Mouse (Mus musculus) CH12.LX (cell line): Measurements from ENCODE around the gene Ncoa1. TPM values are rescaled to one million over a fixed set of nuclear protein-coding genes. Genes with fewer than 3 reads are reported as not detected.

ENCODE experiments used
- DNase-seq: peaks from one replicate; pipeline ENCODE4 v3.0.0-alpha.2; 2013; ENCODE audit errors: extremely low read depth
- H3K27ac ChIP-seq: 2 replicates; pipeline ENCODE4 v1.5.1; 2012; ENCODE audit warnings: low read depth, mild to moderate bottlenecking, control low read depth, moderate library complexity; ENCODE audit not compliant: insufficient read depth
- H3K27me3 ChIP-seq: replicated peaks from 2 replicates; pipeline ENCODE3; 2012; ENCODE audit warnings: inconsistent platforms
- H3K36me3 ChIP-seq, 2 experiments: replicated peaks in 1 of 2; 2 replicates each; pipeline versions ENCODE3 to v1.6.1; 2012; ENCODE audit warnings: inconsistent platforms in 1 of 2, low read length in 1 of 2, mild to moderate bottlenecking in 1 of 2, mixed read lengths in 1 of 2, moderate library complexity in 1 of 2; ENCODE audit not compliant: control insufficient read depth in 1 of 2, insufficient read depth in 1 of 2
- H3K4me1 ChIP-seq, 2 experiments: 2 replicates each; pipeline ENCODE4 v1.6.1; 2012; ENCODE audit warnings: inconsistent platforms in 1 of 2, moderate library complexity in 1 of 2; ENCODE audit not compliant: insufficient read depth in 2 of 2, control insufficient read depth in 1 of 2
- H3K4me2 ChIP-seq: 2 replicates; pipeline ENCODE4 v1.6.1; 2012; ENCODE audit warnings: low read depth, mild to moderate bottlenecking, control low read depth; ENCODE audit not compliant: poor library complexity, insufficient read depth, severe bottlenecking
- H3K4me3 ChIP-seq, 3 experiments: fragments of 150-350 bp in 1 of 3; sonication (generic) in 1 of 3; replicated peaks in 1 of 3; 2 replicates each; pipeline versions ENCODE3 to v1.5.1; 2011 to 2012; ENCODE audit warnings: low read depth in 2 of 3, low read length in 2 of 3, mild to moderate bottlenecking in 2 of 3, moderate library complexity in 2 of 3, control low read depth in 1 of 3, improper control_type of control experiment in 1 of 3, inconsistent platforms in 1 of 3, mixed read lengths in 1 of 3; ENCODE audit not compliant: poor library complexity in 1 of 3
- H3K79me2 ChIP-seq: replicated peaks from 2 replicates; pipeline ENCODE4 v1.6.1; 2012; ENCODE audit warnings: mild to moderate bottlenecking, moderate library complexity; ENCODE audit not compliant: control insufficient read depth, poor library complexity, insufficient read depth, severe bottlenecking; ENCODE audit errors: extremely low read depth
- H3K9ac ChIP-seq: 2 replicates; pipeline ENCODE4 v1.6.1; 2012; ENCODE audit warnings: low read depth, mild to moderate bottlenecking, control low read depth, moderate library complexity; ENCODE audit not compliant: insufficient read depth
- H3K9me3 ChIP-seq: replicated peaks from 2 replicates; pipeline ENCODE3; 2012; ENCODE audit warnings: low read length, inconsistent platforms, mixed read lengths
- BHLHE40 ChIP-seq: IDR thresholded peaks from 2 replicates; pipeline ENCODE4 v1.6.1; 2011; ENCODE audit warnings: mild to moderate bottlenecking, low read depth, low read length, improper control_type of control experiment
- CHD1 ChIP-seq: IDR thresholded peaks from 2 replicates; pipeline ENCODE4 v1.6.1; 2012; ENCODE audit warnings: low read depth, low read length, improper control_type of control experiment, inconsistent platforms
- CHD2 ChIP-seq: IDR thresholded peaks from 2 replicates; pipeline ENCODE4 v1.6.1; 2011; ENCODE audit warnings: low read length, improper control_type of control experiment
- CTCF ChIP-seq, 2 experiments: IDR thresholded peaks in 1 of 2; conservative IDR thresholded peaks in 1 of 2; 2 replicates each; pipeline ENCODE4 v1.5.1; 2011 to 2012; ENCODE audit warnings: low read depth in 2 of 2, low read length in 2 of 2, improper control_type of control experiment in 1 of 2, inconsistent platforms in 1 of 2, mild to moderate bottlenecking in 1 of 2, moderate library complexity in 1 of 2
- ELF1 ChIP-seq: IDR thresholded peaks from 2 replicates; pipeline ENCODE4 v1.6.1; 2014; ENCODE audit warnings: low read depth, mild to moderate bottlenecking, inconsistent platforms, low read length, improper control_type of control experiment
- GABPA ChIP-seq: IDR thresholded peaks from 2 replicates; pipeline ENCODE4 v1.6.1; 2012; ENCODE audit warnings: low read depth, low read length, improper control_type of control experiment, inconsistent platforms; ENCODE audit not compliant: insufficient replicate concordance
- IRF4 ChIP-seq: IDR thresholded peaks from 2 replicates; pipeline ENCODE4 v1.6.1; 2014; ENCODE audit warnings: low read depth, mild to moderate bottlenecking, inconsistent platforms, low read length, improper control_type of control experiment
- JUN ChIP-seq: IDR thresholded peaks from 2 replicates; pipeline ENCODE4 v1.6.1; 2011; ENCODE audit warnings: low read depth, mild to moderate bottlenecking, low read length, improper control_type of control experiment, moderate library complexity; ENCODE audit not compliant: insufficient read depth
- JUND ChIP-seq: conservative IDR thresholded peaks from 2 replicates; pipeline ENCODE4 v1.6.1; 2011; ENCODE audit warnings: low read depth, low read length, improper control_type of control experiment
- MAFK ChIP-seq: IDR thresholded peaks from 2 replicates; pipeline ENCODE4 v1.6.1; 2011; ENCODE audit warnings: low read length, improper control_type of control experiment; ENCODE audit not compliant: insufficient replicate concordance
- MAX ChIP-seq: IDR thresholded peaks from 2 replicates; pipeline ENCODE4 v1.6.1; 2011; ENCODE audit warnings: low read length, improper control_type of control experiment
- MAZ ChIP-seq: IDR thresholded peaks from 2 replicates; pipeline ENCODE4 v1.6.1; 2012; ENCODE audit warnings: low read depth, mild to moderate bottlenecking, inconsistent platforms, low read length, improper control_type of control experiment, moderate library complexity
- MEF2A ChIP-seq: IDR thresholded peaks from 2 replicates; pipeline ENCODE4 v1.6.1; 2014; ENCODE audit warnings: low read depth, mild to moderate bottlenecking, inconsistent platforms, low read length, improper control_type of control experiment, borderline replicate concordance
- MXI1 ChIP-seq: IDR thresholded peaks from 2 replicates; pipeline ENCODE4 v1.6.1; 2011; ENCODE audit warnings: mild to moderate bottlenecking, low read depth, low read length, improper control_type of control experiment
- NELFE ChIP-seq: IDR thresholded peaks from 2 replicates; pipeline ENCODE4 v1.6.1; 2011; ENCODE audit warnings: low read depth, low read length, improper control_type of control experiment
- NRF1 ChIP-seq: IDR thresholded peaks from 2 replicates; pipeline ENCODE4 v1.6.1; 2014; ENCODE audit warnings: low read depth, mild to moderate bottlenecking, inconsistent platforms, low read length, improper control_type of control experiment, moderate library complexity
- PAX5 ChIP-seq: IDR thresholded peaks from 2 replicates; pipeline ENCODE4 v1.6.1; 2012; ENCODE audit warnings: low read length, inconsistent platforms, mixed read lengths
- RAD21 ChIP-seq: IDR thresholded peaks from 2 replicates; pipeline ENCODE4 v1.6.1; 2011; ENCODE audit warnings: low read depth, mild to moderate bottlenecking, low read length, improper control_type of control experiment, moderate library complexity
- RCOR1 ChIP-seq: conservative IDR thresholded peaks from 2 replicates; pipeline ENCODE4 v1.6.1; 2012; ENCODE audit warnings: low read depth, mild to moderate bottlenecking, inconsistent platforms, low read length, improper control_type of control experiment
- SIN3A ChIP-seq: IDR thresholded peaks from 2 replicates; pipeline ENCODE4 v1.6.1; 2012; ENCODE audit warnings: low read length, improper control_type of control experiment, inconsistent platforms
- TBP ChIP-seq: conservative IDR thresholded peaks from 2 replicates; pipeline ENCODE4 v1.6.1; 2011; ENCODE audit warnings: low read depth, low read length, improper control_type of control experiment
- TCF12 ChIP-seq: IDR thresholded peaks from 2 replicates; pipeline ENCODE4 v1.6.1; 2014; ENCODE audit warnings: low read depth, mild to moderate bottlenecking, inconsistent platforms, low read length, improper control_type of control experiment
- UBTF ChIP-seq: IDR thresholded peaks from 2 replicates; pipeline ENCODE4 v1.6.1; 2012; ENCODE audit warnings: low read depth, mild to moderate bottlenecking, inconsistent platforms, low read length, improper control_type of control experiment, moderate library complexity
- ZC3H11A ChIP-seq: IDR thresholded peaks from 2 replicates; pipeline ENCODE4 v1.6.1; 2012; ENCODE audit warnings: low read depth, mild to moderate bottlenecking, inconsistent platforms, low read length, improper control_type of control experiment
- ZKSCAN1 ChIP-seq: IDR thresholded peaks from 2 replicates; pipeline ENCODE4 v1.6.1; 2012; ENCODE audit warnings: low read depth, inconsistent platforms, low read length, improper control_type of control experiment, borderline replicate concordance
- ZMIZ1 ChIP-seq: IDR thresholded peaks from 2 replicates; pipeline ENCODE4 v1.6.1; 2012; ENCODE audit warnings: low read depth, mild to moderate bottlenecking, inconsistent platforms, low read length, improper control_type of control experiment
- ZNF384 ChIP-seq: IDR thresholded peaks from 2 replicates; pipeline ENCODE4 v1.6.1; 2012; ENCODE audit warnings: low read depth, low read length, improper control_type of control experiment, inconsistent platforms
- dilution Hi-C: fragments of 300-500 bp; cut with MboI; formaldehyde crosslinking; loops from 2 replicates; pipeline ENCODE4 v1.14.3; 2020; ENCODE audit warnings: low sequenced_read_pairs; ENCODE audit not compliant: extremely low pct_unique_long_range_greater_than_20kb, extremely low pct_ligation_motif_present
- in situ Hi-C: fragments of 300-500 bp; cut with MboI; formaldehyde crosslinking; loops from 3 replicates; pipeline ENCODE4 v1.14.3; 2019; ENCODE audit warnings: low sequenced_read_pairs, low pct_ligation_motif_present, low pct_unique_long_range_greater_than_20kb, mixed read lengths
- polyA plus RNA-seq: library from polyadenylated mRNA; unstranded; fragments of >175 nt; gene quantifications from 2 replicates; pipeline ENCODE4 v1.2.1, GENCODE M21; 2012; ENCODE audit warnings: low read depth; ENCODE audit not compliant: insufficient read length
- total RNA-seq, 2 experiments: library from RNA; depleted of rRNA; stranded (reverse); fragments of 300-350 nt in 1 of 2; fragments of >200 nt in 1 of 2; gene quantifications; 2 replicates each; pipeline ENCODE4 v1.2.3; 2012 to 2014

Ncoa1 gene
- total and polyA plus RNA-seq, 3 experiments: 2.4 to 6.4 (median 4.2) TPM

- Histone ChIP-seq H3K27me3 (no peaks in the 10 kb centered on the region), H3K9ac (no peak overlapping the region), H3K9me3 (no peaks in the 10 kb centered on the region), H3K36me3 (peaks cover 0 to 4% of the 10 kb centered on the region in 2 experiments)
- dilution Hi-C loops: no loop called here
- no peak for TF ChIP-seq NELFE
- no peak for TF ChIP-seq SIN3A
- no peak for TF ChIP-seq TBP
- no peak for TF ChIP-seq JUN
- no peak for TF ChIP-seq ZNF384
- TF ChIP-seq GABPA: no peak
- TF ChIP-seq MAFK: no peak
- no peak for TF ChIP-seq CHD1
- no peak for TF ChIP-seq MEF2A
- TF ChIP-seq PAX5: no peak
- TF ChIP-seq MAX: no peak
- TF ChIP-seq MAZ: no peak
- TF ChIP-seq UBTF: no peak
- TF ChIP-seq ZC3H11A: no peak
- TF ChIP-seq ZKSCAN1: no peak
- no peak for TF ChIP-seq BHLHE40
- no peak for TF ChIP-seq TCF12
- no peak for TF ChIP-seq IRF4
- TF ChIP-seq, all 38 proteins: peak for 0
- DNase-seq: no peak
- Histone ChIP-seq H3K4me1 (peaks cover 0 to 3% of the 10 kb centered on the region in 2 experiments; a peak in 1 of 4 replicates), H3K27ac (no peak overlapping the region), H3K4me3 (no peak overlapping the region), H3K79me2 (no peaks in the 10 kb centered on the region), H3K4me2 (no peak overlapping the region)
- in situ Hi-C loops: no loop called here
Measured at GRCm38 (mm10) chr12:4376475-4376874, 100.5 kb downstream of the Ncoa1 start.

- TF ChIP-seq ELF1 (no peak), ZNF384 (no peak), ZMIZ1 (no peak), ZKSCAN1 (no peak), MAZ (no peak), MEF2A (no peak), RCOR1 (no peak), NRF1 (no peak), CHD2 (no peak), ZC3H11A (no peak), NELFE (no peak), JUND (no peak), RAD21 (no peak), CTCF (conservative IDR thresholded peaks at IDR 0.05 in 1 of 2, IDR thresholded peaks at IDR 0.05 in 1 of 2; ENCODE audit: low read depth in 2 of 2, low read length in 2 of 2) (no peak), MXI1 (no peak), IRF4 (no peak), PAX5 (no peak), GABPA (no peak)
- H3K36me3 ChIP-seq: peaks cover 0 to 4% of the 10 kb centered on the region in 2 experiments
- no peaks in the 10 kb centered on the region for H3K79me2 ChIP-seq
- peaks cover 0 to 3% of the 10 kb centered on the region in 2 experiments; a peak in 1 of 4 replicates for H3K4me1 ChIP-seq
- no peak overlapping the region for H3K4me2 ChIP-seq
- no peak for DNase-seq
- no peaks in the 10 kb centered on the region for H3K27me3 ChIP-seq
- dilution Hi-C loops: no loop called here
- H3K4me3 ChIP-seq: no peak overlapping the region
- in situ Hi-C loops: no loop called here
- H3K27ac ChIP-seq: no peak overlapping the region
- no peak overlapping the region for H3K9ac ChIP-seq
- H3K9me3 ChIP-seq: no peaks in the 10 kb centered on the region
Measured at GRCm38 (mm10) chr12:4374816-4375493, 102.0 kb downstream of the Ncoa1 start.
